Mouse (Mus musculus): Measurements from ENCODE around the gene BC052040.

- TF ChIP-seq CTCF (IDR thresholded peaks at IDR 0.05; ENCODE audit: borderline replicate concordance, insufficient read depth, low read length) (no peak), POLR2A (IDR thresholded peaks at IDR 0.05; ENCODE audit: low read depth, low read length) (no peak)
Observed at GRCm38 (mm10) chr2:115613830-115614520, 32.5 kb downstream of the BC052040 start.

Measured in embryonic fibroblast, embryonic 13.5 days (primary cell).